Mouse (Mus musculus) testis, postnatal 10 days (tissue): ENCODE data around the gene Thra.
"Not testable (repeated sequence)": the region's sequence is repeated elsewhere in the genome, so short reads cannot be mapped to it uniquely, and the experiment has no call there.

Experiments
- DNase-seq: peaks from one replicate; pipeline ENCODE4 v3.0.0; 2021; ENCODE audit warnings: low spot score

Gene Thra

DNA sequence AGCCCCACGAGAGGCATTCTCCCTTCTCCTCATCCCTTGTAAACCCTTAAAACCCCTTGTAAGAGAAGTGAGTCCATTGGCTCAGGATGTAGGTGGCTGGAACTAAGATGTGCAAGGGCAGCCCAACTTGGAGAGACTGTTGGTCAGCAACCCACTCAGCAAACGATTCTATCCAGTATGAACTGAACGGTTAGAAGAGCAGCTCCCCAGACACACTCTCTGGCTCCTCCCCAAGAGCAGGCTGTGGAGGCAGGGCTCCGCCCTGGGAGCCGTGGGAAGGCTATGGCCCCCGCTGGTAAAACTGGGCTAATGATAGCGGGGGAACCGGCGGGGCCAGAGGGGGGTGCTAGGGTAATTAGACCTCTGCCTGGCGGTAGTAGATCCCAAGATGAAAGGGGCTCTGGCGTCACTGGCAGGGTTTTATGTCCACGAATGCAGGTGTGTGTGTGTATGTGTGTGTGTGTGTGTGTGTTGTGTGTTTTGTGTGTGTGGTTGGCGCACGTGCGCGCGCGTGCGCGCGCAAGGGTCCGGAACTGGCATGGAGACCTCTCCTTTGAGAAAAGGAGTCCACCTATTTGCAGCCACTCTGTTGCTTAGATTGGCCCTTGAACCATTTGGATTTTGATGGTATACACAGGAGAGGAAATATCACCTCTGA, at the start of gene Thra:
TSS of gene Thra (plus strand) at position 246 of the 658 bp plus-strand sequence.
- DNase-seq = peak; percentile 80

DNA sequence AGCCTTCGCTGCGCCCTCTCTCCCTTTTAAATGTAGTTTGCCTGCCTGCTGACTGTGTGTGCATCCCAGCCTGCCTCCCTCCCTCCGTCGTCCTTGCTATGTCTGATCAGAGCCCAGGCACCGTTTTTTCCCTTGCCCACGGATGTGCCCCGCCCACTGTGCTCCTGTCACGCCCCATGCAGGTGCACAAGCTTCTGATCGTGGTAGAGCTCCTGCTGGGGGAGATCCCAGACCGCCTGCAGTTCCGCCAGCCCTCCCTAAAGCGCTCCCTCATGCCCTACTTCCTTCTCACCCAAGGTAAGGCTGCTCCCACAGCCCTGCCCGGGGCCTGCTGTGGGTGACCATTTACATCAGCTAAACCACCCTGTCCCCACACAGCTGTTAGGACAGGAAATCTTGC, 47.2 kb upstream of the Thra start:
- no peak for DNase-seq

DNA sequence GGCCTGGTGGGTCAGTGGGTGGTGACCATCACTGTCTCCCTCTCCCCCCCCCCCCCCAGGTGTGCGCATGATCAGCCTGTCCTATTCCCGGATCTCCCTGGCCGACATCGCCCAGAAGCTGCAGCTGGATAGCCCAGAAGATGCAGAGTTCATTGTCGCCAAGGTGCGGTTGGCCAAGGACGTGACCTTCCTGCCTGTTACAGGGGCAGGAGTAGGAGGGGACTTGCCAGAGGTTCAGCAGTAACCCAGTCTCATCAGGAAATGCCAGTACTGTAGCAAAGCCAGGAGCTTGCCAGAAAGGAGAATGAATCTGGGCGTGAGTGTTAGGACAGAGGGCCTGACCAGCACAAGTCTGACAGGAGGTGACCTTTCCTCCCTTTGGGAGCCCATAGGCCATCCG, 46.7 kb upstream of the Thra start:
- no peak for DNase-seq

DNA sequence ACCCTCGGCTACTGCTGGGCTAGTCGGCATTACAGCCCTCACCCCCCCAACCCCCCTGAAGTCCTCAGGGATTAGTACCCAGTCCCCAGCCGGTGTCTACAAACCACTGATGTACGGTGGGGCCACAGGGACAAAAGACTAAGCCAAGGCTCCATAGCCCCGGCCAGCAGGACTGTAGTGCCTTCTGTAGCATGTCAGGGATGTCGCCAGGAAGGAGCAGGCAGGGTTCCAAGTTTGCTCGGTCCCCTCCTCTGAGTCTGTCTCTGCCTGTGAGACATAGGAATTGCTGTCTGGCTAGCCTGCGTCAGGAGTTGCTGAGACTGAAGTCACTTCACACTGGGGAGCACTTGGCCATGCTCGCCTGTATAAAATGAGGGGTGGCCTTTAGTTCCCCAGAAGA, 46.1 kb upstream of the Thra start:
- no peak for DNase-seq

DNA sequence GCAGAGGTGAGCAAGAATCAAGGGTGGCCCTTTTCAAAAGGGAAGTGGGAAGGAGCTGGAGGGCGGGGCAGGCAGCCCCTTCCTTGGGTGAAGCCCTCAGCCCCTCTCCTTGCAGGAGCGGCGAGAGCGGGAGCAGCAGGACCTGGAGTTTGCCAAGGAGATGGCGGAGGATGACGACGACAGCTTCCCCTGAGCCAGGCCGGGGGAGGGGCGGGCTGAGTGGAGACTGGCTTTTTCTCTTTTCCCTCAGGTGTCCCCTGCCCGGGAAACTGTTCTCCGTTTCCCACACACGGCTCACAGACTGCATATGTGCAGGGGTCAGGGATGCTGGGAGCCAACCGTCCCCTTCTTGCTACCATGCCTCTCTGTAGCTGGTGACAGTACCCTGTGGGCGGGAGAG, 45.0 kb upstream of the Thra start:
- DNase-seq = no peak

- DNase-seq = no peak
Measured at GRCm38 (mm10) chr11:98696454-98697216, 43.8 kb upstream of the Thra start.

DNA sequence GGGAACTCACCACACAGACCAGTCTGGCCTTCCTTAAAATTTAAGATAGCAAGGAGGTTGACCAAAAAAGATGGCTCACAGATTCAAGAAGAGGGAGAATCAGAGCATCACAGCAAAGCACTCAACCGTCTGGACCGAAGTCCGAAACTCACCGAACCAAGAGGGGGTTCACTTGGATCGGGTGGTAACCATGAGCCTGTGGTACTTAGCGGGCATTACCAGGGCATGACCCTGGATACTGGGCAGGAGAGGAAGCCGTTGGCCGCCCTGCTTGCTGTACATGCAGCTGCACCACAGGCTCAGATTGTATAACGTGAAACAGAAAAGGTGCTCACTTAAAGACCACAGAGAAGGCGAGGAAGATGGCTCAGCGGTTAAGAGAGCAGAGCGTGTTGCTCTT, 43.2 kb upstream of the Thra start:
- no peak for DNase-seq

GRCm38 (mm10) chr11:98698849-98699640, 41.4 kb upstream of the Thra start:
- no peak for DNase-seq

- peak; percentile 89 for DNase-seq
Measured at GRCm38 (mm10) chr11:98699911-98700310, 40.5 kb upstream of the Thra start.

DNA sequence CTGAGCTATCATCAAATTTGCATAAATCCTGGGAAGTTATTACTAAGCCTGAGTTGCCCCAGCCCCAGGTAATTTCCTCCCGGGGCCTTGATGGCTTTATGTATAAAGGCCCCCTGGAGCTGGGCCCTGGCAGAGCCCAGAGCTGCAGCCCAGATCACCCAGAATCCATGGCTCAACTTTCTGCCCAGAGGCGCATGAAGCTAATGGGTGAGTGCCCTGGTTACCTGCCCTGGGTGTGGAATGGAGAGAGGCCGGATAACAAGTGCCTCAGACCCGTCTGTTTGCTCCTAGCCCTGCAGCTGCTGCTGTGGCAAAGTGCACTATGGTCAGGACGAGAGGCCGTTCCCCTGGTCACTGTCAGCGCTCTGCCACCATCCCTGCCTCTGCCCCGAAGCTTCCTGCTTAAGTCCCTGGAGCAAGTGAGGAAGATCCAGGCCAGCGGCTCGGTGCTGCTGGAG, 39.2 kb upstream of the Thra start, which contains the start of gene Csf3:
TSS of gene Csf3 (plus strand) at position 51 of the 458 bp plus-strand sequence.
- DNase-seq = no peak

- no peak for DNase-seq
Measured at GRCm38 (mm10) chr11:98702323-98702722, 38.1 kb upstream of the Thra start.

GRCm38 (mm10) chr11:98705021-98705420, 35.4 kb upstream of the Thra start:
- DNase-seq = no peak

- peak; percentile 84 for DNase-seq
Measured at GRCm38 (mm10) chr11:98707401-98708281, 32.8 kb upstream of the Thra start.

- no peak for DNase-seq
Measured at GRCm38 (mm10) chr11:98708282-98708956, 32.0 kb upstream of the Thra start.

DNA sequence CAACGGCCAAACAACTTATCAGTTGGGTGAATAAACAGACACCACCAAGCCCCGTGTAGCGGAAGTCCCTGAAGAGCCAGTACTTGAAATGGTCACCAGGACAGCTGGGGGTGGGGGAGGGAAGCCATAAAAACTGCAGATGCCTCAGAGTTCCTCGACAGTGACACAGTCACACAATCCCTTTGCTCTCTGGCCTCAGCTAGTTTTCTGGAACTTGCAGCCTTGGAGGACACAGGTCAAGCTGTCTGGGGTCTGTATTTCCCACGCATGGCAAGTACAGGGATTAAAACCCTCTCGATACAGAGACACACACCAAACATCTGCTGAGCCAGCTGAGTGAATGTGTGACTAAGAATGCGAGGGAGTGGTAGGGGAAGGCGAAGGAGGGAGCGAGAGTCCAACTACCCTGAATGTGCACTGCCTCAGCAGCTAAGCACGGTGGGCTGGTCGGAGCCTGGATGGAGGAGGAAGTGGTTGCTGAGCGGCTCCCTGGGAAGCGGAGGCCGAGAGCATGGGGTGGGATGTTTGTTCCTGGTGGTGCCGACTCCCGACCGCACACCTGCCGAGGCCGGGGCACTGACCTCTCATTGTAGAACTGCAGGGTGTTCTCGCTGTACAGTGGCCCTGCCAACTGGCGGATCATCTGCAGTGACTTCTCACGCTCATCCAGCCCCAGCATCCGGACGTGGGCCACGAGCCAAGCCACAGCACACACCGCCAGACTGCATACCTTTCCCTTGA, 31.3 kb upstream of the Thra start:
- DNase-seq = peak; percentile 70

- DNase-seq = peak; percentile 91
Measured at GRCm38 (mm10) chr11:98710416-98711045, 29.9 kb upstream of the Thra start.

DNA sequence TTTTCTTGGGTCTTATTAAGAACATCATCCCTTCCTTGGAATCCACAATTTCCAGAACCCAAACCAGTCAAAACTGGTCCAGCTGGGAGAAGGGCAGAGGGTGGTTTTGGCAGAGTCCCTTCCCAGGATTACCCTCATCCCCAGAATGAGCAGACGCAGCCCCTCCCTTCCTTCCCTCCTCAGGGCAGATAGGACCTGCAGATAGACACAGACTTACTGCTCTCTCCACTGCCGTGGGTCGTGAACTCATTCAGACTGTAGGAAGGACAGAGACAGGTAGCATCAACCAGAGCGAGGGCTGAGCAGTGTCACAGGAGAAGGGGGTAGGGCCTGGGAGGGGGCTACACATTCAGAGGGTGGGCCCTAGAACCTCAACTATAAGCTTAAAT, 29.4 kb upstream of the Thra start:
- DNase-seq = no peak

- not testable (repeated sequence) for DNase-seq
Measured at GRCm38 (mm10) chr11:98712009-98712408, 28.4 kb upstream of the Thra start.

GRCm38 (mm10) chr11:98713703-98714102, 26.7 kb upstream of the Thra start:
- no peak for DNase-seq

GRCm38 (mm10) chr11:98715946-98716345, 24.5 kb upstream of the Thra start:
- DNase-seq = no peak
